Mouse (Mus musculus): Measurements from ENCODE around the gene Kcnd3.

GRCm38 (mm10) chr3:105670801-105671200 lies 218.7 kb downstream of the Kcnd3 start:
- TF ChIP-seq CTCF (IDR thresholded peaks at IDR 0.05; ENCODE audit: low read depth, low read length) (no peak), POLR2AphosphoS5 (IDR thresholded peaks at IDR 0.05; ENCODE audit: insufficient replicate concordance, low read depth, low read length) (no peak), TAL1 (conservative IDR thresholded peaks at IDR 0.05; ENCODE audit: low read depth, low read length) (no peak), GATA1 (IDR thresholded peaks at IDR 0.05; ENCODE audit: borderline replicate concordance, low read length) (no peak)
